Mouse (Mus musculus) kidney, embryonic 15.5 days (tissue): ENCODE results near the gene Sycp3. TPM values are rescaled to one million over a fixed set of nuclear protein-coding genes. Genes with fewer than 3 reads are reported as not detected.

ENCODE experiments used
- ATAC-seq: fragments of 200-750 bp; cut with Nextera tagmentation; replicated peaks from 2 replicates; pipeline ENCODE4 v1.8.0; 2017; ENCODE audit warnings: moderate TSS enrichment; ENCODE audit not compliant: low FRiP score
- H3K27ac ChIP-seq: fragments of 300-500 bp; sonication (generic); 2 replicates; pipeline ENCODE4 v1.5.1; 2015; ENCODE audit warnings: mild to moderate bottlenecking, inconsistent platforms
- H3K27me3 ChIP-seq: fragments of 300-500 bp; sonication (generic); 2 replicates; pipeline ENCODE4 v1.6.1; 2015; ENCODE audit warnings: inconsistent platforms
- H3K36me3 ChIP-seq: fragments of 300-500 bp; sonication (generic); 2 replicates; pipeline ENCODE4 v1.6.1; 2015; ENCODE audit warnings: inconsistent platforms
- H3K4me1 ChIP-seq: fragments of 300-500 bp; sonication (generic); 2 replicates; pipeline ENCODE4 v1.6.1; 2015; ENCODE audit warnings: inconsistent platforms
- H3K4me2 ChIP-seq: fragments of 300-500 bp; sonication (generic); 2 replicates; pipeline ENCODE4 v1.6.1; 2015; ENCODE audit warnings: moderate library complexity, mild to moderate bottlenecking, inconsistent platforms
- H3K4me3 ChIP-seq: fragments of 300-500 bp; sonication (generic); replicated peaks from 2 replicates; pipeline ENCODE4 v1.5.1; 2015; ENCODE audit warnings: mild to moderate bottlenecking, inconsistent platforms
- H3K9ac ChIP-seq: fragments of 300-500 bp; sonication (generic); 2 replicates; pipeline ENCODE4 v1.6.1; 2015; ENCODE audit warnings: mild to moderate bottlenecking, inconsistent platforms
- H3K9me3 ChIP-seq: fragments of 300-500 bp; sonication (generic); replicated peaks from 2 replicates; pipeline ENCODE4 v1.6.1; 2016; ENCODE audit warnings: inconsistent platforms
- WGBS: fragments of 180-500 bp; shearing (Covaris S2); methylation state at CpG from one replicate; pipeline ENCODE4 v1.1.7; 2015; ENCODE audit warnings: mixed read lengths; 5-methylcytosine and 5-hydroxymethylcytosine counted together
- polyA plus RNA-seq: library from polyadenylated mRNA; unstranded; fragments of >200 nt; fragmentation: Nextera tagmentation; extraction: Ambion mirVana; gene quantifications from 2 replicates; pipeline ENCODE4 v1.2.1, GENCODE M21; 2015

The Sycp3 gene
- 0.23 and 0.24 TPM in 2 replicates for polyA plus RNA-seq

GRCm38 (mm10) chr10:88459502-88459992, at the start of gene Sycp3:
Gene Sycp3 (plus strand): TSS chr10:88459569.
- Histone ChIP-seq H3K4me1 (no peaks in the 10 kb centered on the region), H3K4me3 (no peak within 1 kb of the TSS), H3K4me2 (no peak within 1 kb of the TSS), H3K27me3 (no peaks in the 10 kb centered on the region), H3K9ac (no peak within 1 kb of the TSS), H3K27ac (no peak within 1 kb of the TSS), H3K36me3 (no peaks in the 10 kb centered on the region), H3K9me3 (no peaks in the 10 kb centered on the region)
- ATAC-seq = no peak
- WGBS = 82% methylated on average over 33 of the region's 33 CpGs

- Histone ChIP-seq H3K9ac (no peak overlapping the region), H3K27me3 (no peaks in the 10 kb centered on the region), H3K4me2 (no peak overlapping the region), H3K27ac (no peak overlapping the region), H3K4me1 (no peaks in the 10 kb centered on the region), H3K36me3 (peaks cover 6% of the 10 kb centered on the region; the same call in 1 of the 2 replicates), H3K9me3 (no peaks in the 10 kb centered on the region), H3K4me3 (no peak overlapping the region)
- no peak for ATAC-seq
- 26% methylated on average over 2 of the region's 2 CpGs for WGBS
These were observed 49.6 kb upstream of the Sycp3 start for GRCm38 (mm10) chr10:88409751-88410150.

- H3K9me3 ChIP-seq = no peaks in the 10 kb centered on the region
- no peaks in the 10 kb centered on the region for H3K4me1 ChIP-seq
- peaks cover 12% of the 10 kb centered on the region for H3K36me3 ChIP-seq
- no peak overlapping the region for H3K9ac ChIP-seq
- no peak overlapping the region for H3K4me3 ChIP-seq
- 50% methylated on average over 17 of the region's 17 CpGs for WGBS
- no peak overlapping the region for H3K27ac ChIP-seq
- H3K4me2 ChIP-seq = no peak overlapping the region
- H3K27me3 ChIP-seq = no peaks in the 10 kb centered on the region
- ATAC-seq = no peak
These were observed 46.9 kb upstream of the Sycp3 start for GRCm38 (mm10) chr10:88412290-88412995.

GRCm38 (mm10) chr10:88417686-88418085, 41.7 kb upstream of the Sycp3 start:
- H3K27me3 ChIP-seq = no peaks in the 10 kb centered on the region
- no peak overlapping the region for H3K4me2 ChIP-seq
- peaks cover 28% of the 10 kb centered on the region for H3K36me3 ChIP-seq
- no peak overlapping the region for H3K27ac ChIP-seq
- no peak overlapping the region for H3K4me3 ChIP-seq
- no peaks in the 10 kb centered on the region for H3K4me1 ChIP-seq
- 91% methylated on average over 5 of the region's 5 CpGs for WGBS
- H3K9ac ChIP-seq = no peak overlapping the region
- no peaks in the 10 kb centered on the region for H3K9me3 ChIP-seq
- no peak for ATAC-seq

- Histone ChIP-seq H3K36me3 (peaks cover 33% of the 10 kb centered on the region), H3K27me3 (no peaks in the 10 kb centered on the region), H3K9ac (no peak overlapping the region), H3K4me3 (no peak overlapping the region), H3K4me1 (no peaks in the 10 kb centered on the region), H3K9me3 (no peaks in the 10 kb centered on the region), H3K27ac (no peak overlapping the region), H3K4me2 (no peak overlapping the region)
- 78% methylated on average over 11 of the region's 11 CpGs for WGBS
- ATAC-seq = no peak
These were observed 39.2 kb upstream of the Sycp3 start for GRCm38 (mm10) chr10:88420141-88420541.

- H3K4me1 ChIP-seq = no peaks in the 10 kb centered on the region
- H3K36me3 ChIP-seq = peaks cover 26% of the 10 kb centered on the region
- H3K4me3 ChIP-seq = no peak overlapping the region
- H3K27ac ChIP-seq = no peak overlapping the region
- 93% methylated on average over 19 of the region's 19 CpGs for WGBS
- ATAC-seq = no peak
- no peaks in the 10 kb centered on the region for H3K27me3 ChIP-seq
- no peak overlapping the region for H3K4me2 ChIP-seq
- H3K9me3 ChIP-seq = no peaks in the 10 kb centered on the region
- H3K9ac ChIP-seq = no peak overlapping the region
These were observed 38.5 kb upstream of the Sycp3 start for GRCm38 (mm10) chr10:88420655-88421435.

- Histone ChIP-seq H3K27me3 (no peaks in the 10 kb centered on the region), H3K9ac (no peak overlapping the region), H3K4me2 (no peak overlapping the region), H3K9me3 (no peaks in the 10 kb centered on the region), H3K4me1 (no peaks in the 10 kb centered on the region), H3K36me3 (peaks cover 31% of the 10 kb centered on the region), H3K4me3 (no peak overlapping the region), H3K27ac (no peak overlapping the region)
- 0 out of 2 replicates have a peak, but pooled peaks have one; percentile 47 for ATAC-seq
- 94% methylated on average over 2 of the region's 2 CpGs for whole genome bisulfite sequencing
These were observed 33.1 kb upstream of the Sycp3 start for GRCm38 (mm10) chr10:88426158-88426816.

GRCm38 (mm10) chr10:88426896-88427295, 32.5 kb upstream of the Sycp3 start:
- Histone ChIP-seq H3K9me3 (no peaks in the 10 kb centered on the region), H3K9ac (no peak overlapping the region), H3K4me2 (no peak overlapping the region), H3K4me1 (no peaks in the 10 kb centered on the region), H3K27ac (no peak overlapping the region), H3K36me3 (peaks cover 31% of the 10 kb centered on the region), H3K4me3 (no peak overlapping the region), H3K27me3 (no peaks in the 10 kb centered on the region)
- 62% methylated on average over 5 of the region's 5 CpGs for WGBS
- ATAC-seq = peak; percentile 54

GRCm38 (mm10) chr10:88427998-88428397, 31.4 kb upstream of the Sycp3 start:
- no peak for ATAC-seq
- WGBS = 85% methylated on average over 6 of the region's 6 CpGs

GRCm38 (mm10) chr10:88441224-88441623, 18.1 kb upstream of the Sycp3 start:
- WGBS = 84% methylated on average over 6 of the region's 6 CpGs
- H3K4me3 ChIP-seq = no peak overlapping the region
- H3K4me1 ChIP-seq = no peaks in the 10 kb centered on the region
- H3K27ac ChIP-seq = no peak overlapping the region
- no peaks in the 10 kb centered on the region for H3K9me3 ChIP-seq
- H3K27me3 ChIP-seq = no peaks in the 10 kb centered on the region
- H3K9ac ChIP-seq = no peak overlapping the region
- H3K4me2 ChIP-seq = no peak overlapping the region
- peaks cover 53% of the 10 kb centered on the region for H3K36me3 ChIP-seq
- no peak for ATAC-seq

More at GRCm38 (mm10) chr10:88427998-88428397, 31.4 kb upstream of the Sycp3 start:
- Histone ChIP-seq H3K27me3 (no peaks in the 10 kb centered on the region), H3K36me3 (peaks cover 35% of the 10 kb centered on the region), H3K27ac (no peak overlapping the region), H3K9ac (no peak overlapping the region), H3K9me3 (no peaks in the 10 kb centered on the region), H3K4me1 (no peaks in the 10 kb centered on the region), H3K4me3 (no peak overlapping the region), H3K4me2 (no peak overlapping the region)

GRCm38 (mm10) chr10:88451221-88451620, 8.1 kb upstream of the Sycp3 start:
- Histone ChIP-seq H3K9me3 (no peaks in the 10 kb centered on the region), H3K4me2 (no peak overlapping the region), H3K27ac (no peak overlapping the region), H3K4me3 (no peak overlapping the region), H3K9ac (no peak overlapping the region), H3K36me3 (peaks cover 8% of the 10 kb centered on the region), H3K4me1 (no peaks in the 10 kb centered on the region), H3K27me3 (no peaks in the 10 kb centered on the region)
- ATAC-seq = no peak
- 81% methylated on average over 2 of the region's 2 CpGs for WGBS

GRCm38 (mm10) chr10:88451990-88452389, 7.4 kb upstream of the Sycp3 start:
- no peak for ATAC-seq
- Histone ChIP-seq H3K4me2 (no peak overlapping the region), H3K9me3 (no peaks in the 10 kb centered on the region), H3K36me3 (0 out of 2 replicates have a peak, but pooled peaks cover under 1% of the 10 kb centered on the region), H3K27me3 (no peaks in the 10 kb centered on the region), H3K4me1 (no peaks in the 10 kb centered on the region), H3K9ac (no peak overlapping the region), H3K4me3 (no peak overlapping the region), H3K27ac (no peak overlapping the region)
- WGBS = 89% methylated on average over 6 of the region's 6 CpGs
